Mouse (Mus musculus): Measurements from ENCODE around the gene Tbc1d20. TPM values are rescaled to one million over a fixed set of nuclear protein-coding genes. Genes with fewer than 3 reads are reported as not detected.
A peak's percentile ranks its signal among the peaks of the same experiment; 100 is the strongest.

Gene Tbc1d20
- polyA plus RNA-seq, 1 experiment = 32.3 TPM

- Histone ChIP-seq H3K27me3 (ENCODE audit: control insufficient read depth, insufficient read depth, low read length, poor library complexity, severe bottlenecking) (no peaks in the 10 kb centered on the region), H3K9ac (ENCODE audit: low read depth, poor library complexity, severe bottlenecking) (peak within 1 kb of the TSS; percentile 79), H3K9me3 (replicated peaks; ENCODE audit: control insufficient read depth, insufficient read depth, low read length, poor library complexity, severe bottlenecking) (no peaks in the 10 kb centered on the region), H3K36me3 (ENCODE audit: control insufficient read depth, insufficient read depth, low read length, poor library complexity, severe bottlenecking) (no peaks in the 10 kb centered on the region; the same call in 1 of the 2 replicates), H3K27ac (ENCODE audit: insufficient read depth, low read length) (peak within 1 kb of the TSS; percentile 93), H3K4me1 (ENCODE audit: control insufficient read depth, insufficient read depth, low read length) (no peaks in the 10 kb centered on the region), H3K4me3 (ENCODE audit: low read depth, low read length) (peak within 1 kb of the TSS; percentile 74)
- TF ChIP-seq CTCF (IDR thresholded peaks at IDR 0.05; ENCODE audit: low read depth, low read length) (peak; percentile 72), POLR2A (IDR thresholded peaks at IDR 0.05; ENCODE audit: insufficient read depth, low read length) (peak; percentile 60), EP300 (IDR thresholded peaks at IDR 0.05; ENCODE audit: insufficient read depth, low read depth, low read length) (peak; percentile 85)
Measured at GRCm38 (mm10) chr2:152343329-152344213, 49.9 kb downstream of the Tbc1d20 start, which contains the start of gene Trib3. Trib3 (minus strand) TSS chr2:152344032.

GRCm38 (mm10) chr2:152344361-152344760, 50.7 kb downstream of the Tbc1d20 start:
- H3K27me3 ChIP-seq (ENCODE audit: control insufficient read depth, insufficient read depth, low read length, poor library complexity, severe bottlenecking) = no peaks in the 10 kb centered on the region
- no peaks in the 10 kb centered on the region for H3K9me3 ChIP-seq (replicated peaks; ENCODE audit: control insufficient read depth, insufficient read depth, low read length, poor library complexity, severe bottlenecking)
- TF ChIP-seq POLR2A (IDR thresholded peaks at IDR 0.05; ENCODE audit: insufficient read depth, low read length) = no peak
- TF ChIP-seq CTCF (IDR thresholded peaks at IDR 0.05; ENCODE audit: low read depth, low read length) = no peak
- no peak for TF ChIP-seq EP300 (IDR thresholded peaks at IDR 0.05; ENCODE audit: insufficient read depth, low read depth, low read length)
- no peaks in the 10 kb centered on the region for H3K4me1 ChIP-seq (ENCODE audit: control insufficient read depth, insufficient read depth, low read length)
- H3K27ac ChIP-seq (ENCODE audit: insufficient read depth, low read length) = peak overlapping the region; percentile 93
- peak overlapping the region; percentile 79 for H3K9ac ChIP-seq (ENCODE audit: low read depth, poor library complexity, severe bottlenecking)
- no peaks in the 10 kb centered on the region; the same call in 1 of the 2 replicates for H3K36me3 ChIP-seq (ENCODE audit: control insufficient read depth, insufficient read depth, low read length, poor library complexity, severe bottlenecking)
- peak overlapping the region; percentile 63 for H3K4me3 ChIP-seq (ENCODE audit: low read depth, low read length)

- TF ChIP-seq CTCF (IDR thresholded peaks at IDR 0.05; ENCODE audit: low read depth, low read length) (no peak), EP300 (IDR thresholded peaks at IDR 0.05; ENCODE audit: insufficient read depth, low read depth, low read length) (no peak), POLR2A (IDR thresholded peaks at IDR 0.05; ENCODE audit: insufficient read depth, low read length) (no peak)
- Histone ChIP-seq H3K27ac (ENCODE audit: insufficient read depth, low read length) (peak overlapping the region; percentile 93), H3K27me3 (ENCODE audit: control insufficient read depth, insufficient read depth, low read length, poor library complexity, severe bottlenecking) (no peaks in the 10 kb centered on the region), H3K4me3 (ENCODE audit: low read depth, low read length) (peak overlapping the region; percentile 63), H3K4me1 (ENCODE audit: control insufficient read depth, insufficient read depth, low read length) (no peaks in the 10 kb centered on the region), H3K9ac (ENCODE audit: low read depth, poor library complexity, severe bottlenecking) (peak overlapping the region; percentile 79), H3K9me3 (replicated peaks; ENCODE audit: control insufficient read depth, insufficient read depth, low read length, poor library complexity, severe bottlenecking) (no peaks in the 10 kb centered on the region), H3K36me3 (ENCODE audit: control insufficient read depth, insufficient read depth, low read length, poor library complexity, severe bottlenecking) (no peaks in the 10 kb centered on the region; the same call in 1 of the 2 replicates)
Measured at GRCm38 (mm10) chr2:152344909-152345308, 51.3 kb downstream of the Tbc1d20 start.

- peak overlapping the region; percentile 51 for H3K4me3 ChIP-seq (ENCODE audit: low read depth, low read length)
- H3K4me1 ChIP-seq (ENCODE audit: control insufficient read depth, insufficient read depth, low read length) = no peaks in the 10 kb centered on the region
- H3K9ac ChIP-seq (ENCODE audit: low read depth, poor library complexity, severe bottlenecking) = peak overlapping the region; percentile 79
- H3K9me3 ChIP-seq (replicated peaks; ENCODE audit: control insufficient read depth, insufficient read depth, low read length, poor library complexity, severe bottlenecking) = no peaks in the 10 kb centered on the region
- H3K36me3 ChIP-seq (ENCODE audit: control insufficient read depth, insufficient read depth, low read length, poor library complexity, severe bottlenecking) = no peaks in the 10 kb centered on the region; the same call in 1 of the 2 replicates
- TF ChIP-seq POLR2A (IDR thresholded peaks at IDR 0.05; ENCODE audit: insufficient read depth, low read length) (peak; percentile 63), EP300 (IDR thresholded peaks at IDR 0.05; ENCODE audit: insufficient read depth, low read depth, low read length) (peak; percentile 71), CTCF (IDR thresholded peaks at IDR 0.05; ENCODE audit: low read depth, low read length) (no peak)
- H3K27ac ChIP-seq (ENCODE audit: insufficient read depth, low read length) = peak overlapping the region; percentile 93
- H3K27me3 ChIP-seq (ENCODE audit: control insufficient read depth, insufficient read depth, low read length, poor library complexity, severe bottlenecking) = no peaks in the 10 kb centered on the region
Measured at GRCm38 (mm10) chr2:152345393-152345792, 51.8 kb downstream of the Tbc1d20 start.

- peak overlapping the region; percentile 79 for H3K9ac ChIP-seq (ENCODE audit: low read depth, poor library complexity, severe bottlenecking)
- no peaks in the 10 kb centered on the region for H3K4me1 ChIP-seq (ENCODE audit: control insufficient read depth, insufficient read depth, low read length)
- H3K27ac ChIP-seq (ENCODE audit: insufficient read depth, low read length) = peak overlapping the region; percentile 42
- no peaks in the 10 kb centered on the region for H3K9me3 ChIP-seq (replicated peaks; ENCODE audit: control insufficient read depth, insufficient read depth, low read length, poor library complexity, severe bottlenecking)
- no peak overlapping the region for H3K4me3 ChIP-seq (ENCODE audit: low read depth, low read length)
- no peaks in the 10 kb centered on the region; the same call in 1 of the 2 replicates for H3K36me3 ChIP-seq (ENCODE audit: control insufficient read depth, insufficient read depth, low read length, poor library complexity, severe bottlenecking)
- TF ChIP-seq CTCF (IDR thresholded peaks at IDR 0.05; ENCODE audit: low read depth, low read length) = no peak
- TF ChIP-seq POLR2A (IDR thresholded peaks at IDR 0.05; ENCODE audit: insufficient read depth, low read length) = no peak
- no peak for TF ChIP-seq EP300 (IDR thresholded peaks at IDR 0.05; ENCODE audit: insufficient read depth, low read depth, low read length)
- no peaks in the 10 kb centered on the region for H3K27me3 ChIP-seq (ENCODE audit: control insufficient read depth, insufficient read depth, low read length, poor library complexity, severe bottlenecking)
Measured at GRCm38 (mm10) chr2:152346776-152347465, 53.3 kb downstream of the Tbc1d20 start.

All from ES-Bruce4 (cell line).